Mouse (Mus musculus) A20 (cell line): Measurements from ENCODE around the gene Podxl.

Experiments used
- DNase-seq: peaks from one replicate; pipeline ENCODE4 v3.0.0-alpha.2; 2011; ENCODE audit warnings: low read depth, low spot score

Podxl gene

DNA sequence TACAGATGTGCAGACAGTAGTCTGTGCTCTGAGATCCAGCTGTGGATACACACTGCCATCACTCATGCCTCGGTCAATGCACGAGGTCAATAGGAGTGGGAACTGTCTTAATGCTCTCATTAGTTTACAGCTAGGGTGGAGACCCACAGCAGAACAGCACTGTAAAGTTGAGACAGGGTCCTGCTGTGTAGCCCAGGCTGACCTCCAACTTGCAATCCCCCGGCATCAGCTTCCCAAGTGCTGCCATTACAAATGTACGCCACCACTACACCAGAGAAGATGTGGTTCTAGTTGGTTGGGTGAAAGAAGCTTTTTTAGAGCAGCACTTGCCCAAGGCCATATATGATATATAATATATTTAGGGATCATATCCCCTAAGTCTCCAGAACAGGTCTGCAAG is 40.1 kb downstream of the Podxl start:
- DNase-seq: no peak

DNA sequence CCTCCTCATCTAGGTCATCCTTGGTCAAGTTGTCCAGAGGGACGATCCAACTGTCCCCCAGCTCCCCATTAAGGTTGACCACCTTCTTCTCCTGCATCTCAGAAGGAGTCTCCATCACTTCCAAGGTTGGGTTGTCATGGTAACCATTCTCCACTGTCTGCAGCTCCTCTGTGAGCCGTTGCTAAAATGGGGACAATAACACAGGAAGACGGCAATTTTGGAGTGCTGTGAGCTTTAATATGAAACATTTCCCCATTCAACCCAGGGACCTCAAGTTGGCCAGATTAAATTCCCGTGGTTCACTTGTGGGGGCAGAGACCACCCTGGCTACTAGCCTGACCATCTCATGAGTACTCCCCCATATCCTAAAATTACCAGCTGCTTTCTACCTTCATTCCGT is 40.7 kb downstream of the Podxl start:
- no peak for DNase-seq

- no peak for DNase-seq
Measured at GRCm38 (mm10) chr6:31522478-31522877, 41.3 kb downstream of the Podxl start.

DNA sequence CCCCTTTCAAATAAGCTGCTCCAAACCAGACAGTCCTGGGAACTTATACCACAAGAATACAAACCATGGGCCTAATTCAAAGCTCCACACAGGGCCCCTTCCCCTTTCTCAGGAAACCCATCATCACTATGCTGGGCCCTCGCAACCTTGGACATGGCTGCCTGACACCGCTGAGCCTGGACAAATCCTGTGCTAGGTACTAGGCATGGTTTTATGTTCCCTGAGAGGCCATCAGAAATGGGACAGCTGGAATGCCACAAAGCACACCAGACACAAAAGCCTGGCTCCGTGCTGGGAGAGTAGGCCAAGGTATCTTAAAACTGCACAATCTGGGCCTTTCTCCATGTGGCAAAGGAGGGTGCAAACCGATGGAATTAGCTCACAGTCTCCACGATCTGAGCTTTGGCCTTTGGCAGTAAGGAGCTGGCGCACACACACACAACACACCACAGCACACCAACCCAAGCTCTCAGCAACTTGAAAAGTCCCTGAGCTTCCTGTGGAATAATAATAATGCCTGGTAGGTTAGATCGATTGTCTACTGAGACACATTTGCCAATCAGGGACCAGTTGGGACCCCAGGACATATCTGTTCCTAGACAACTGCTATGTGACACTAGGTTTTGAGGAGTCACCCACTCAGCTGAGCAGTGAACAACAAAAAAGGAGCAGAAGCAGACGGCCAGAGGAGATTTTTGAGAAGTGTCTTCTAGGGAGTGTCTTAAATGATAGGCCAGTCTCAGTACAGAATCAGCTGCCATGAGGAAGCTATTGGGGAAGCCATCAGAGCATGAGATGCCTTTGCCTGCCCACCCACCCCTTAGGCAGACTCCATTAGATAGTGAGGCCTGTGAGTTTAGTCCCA is 42.1 kb downstream of the Podxl start:
- DNase-seq: no peak

GRCm38 (mm10) chr6:31520486-31521215 is 43.1 kb downstream of the Podxl start:
- peak; percentile 31 for DNase-seq

DNA sequence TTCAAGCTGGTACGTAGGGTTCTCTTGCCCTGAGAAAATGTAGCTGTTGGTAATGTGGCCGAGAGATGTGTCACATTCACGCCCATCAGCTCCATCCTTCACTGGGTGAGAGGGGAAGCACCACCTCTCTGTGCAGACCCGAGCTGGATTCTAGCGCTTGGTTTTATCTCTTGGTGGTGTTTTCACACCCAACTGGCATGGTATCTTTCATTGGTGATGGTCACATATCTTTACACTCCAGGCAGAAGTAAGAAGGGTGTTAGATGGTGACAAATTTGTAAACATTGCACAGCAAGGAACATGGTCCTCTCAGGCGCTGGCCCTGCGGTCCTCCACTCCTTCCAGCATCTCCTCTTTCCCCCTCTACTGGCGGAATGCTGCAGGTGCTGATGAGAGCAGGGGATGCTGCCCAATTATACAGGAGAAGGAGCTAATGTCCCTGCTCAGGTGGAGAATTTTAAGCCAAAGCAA is 44.7 kb downstream of the Podxl start:
- no peak for DNase-seq

- DNase-seq: no peak
Measured at GRCm38 (mm10) chr6:31518338-31518698, 45.5 kb downstream of the Podxl start.

- no peak for DNase-seq
Measured at GRCm38 (mm10) chr6:31517681-31518337, 46.0 kb downstream of the Podxl start.

DNA sequence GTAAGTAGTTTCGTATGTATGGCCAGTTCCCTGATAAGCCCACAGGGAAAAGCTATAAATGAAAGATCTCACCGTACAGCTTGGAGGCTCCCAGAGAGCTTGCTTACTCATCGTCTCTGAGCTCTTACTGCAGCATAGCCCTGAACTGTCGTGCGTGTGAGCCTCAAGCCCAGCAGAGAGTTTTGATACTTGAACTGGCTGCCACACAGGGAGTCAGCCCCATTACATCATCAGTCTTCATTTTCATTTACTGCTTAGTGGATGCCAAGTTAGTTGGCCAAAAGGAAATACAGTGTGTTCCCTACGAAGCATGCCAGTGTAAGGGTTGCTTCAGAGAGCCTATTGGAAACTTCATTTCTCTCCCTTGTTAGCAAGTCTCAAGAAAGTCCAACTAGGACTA is 50.1 kb downstream of the Podxl start:
- no peak for DNase-seq

- DNase-seq: peak; percentile 35
Measured at GRCm38 (mm10) chr6:31502614-31503013, 61.2 kb downstream of the Podxl start.

DNA sequence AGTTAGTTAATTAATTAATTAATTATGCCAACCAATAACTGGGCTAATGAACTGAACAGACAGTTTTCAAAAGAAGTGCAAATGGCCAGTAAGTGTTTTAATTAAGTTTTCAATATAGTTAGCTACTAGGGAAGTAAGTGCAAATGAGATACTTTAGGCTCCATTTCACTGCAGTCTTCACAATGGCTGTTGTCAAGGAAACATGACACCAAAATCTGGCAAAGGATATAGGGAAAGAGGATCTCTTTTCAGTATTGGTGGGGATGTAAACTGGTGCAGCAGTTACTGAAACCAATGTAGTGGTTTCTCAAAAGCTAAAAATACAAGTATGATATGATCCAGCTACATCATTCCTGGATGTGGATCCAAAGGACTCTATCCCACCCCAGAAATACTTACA is 63.1 kb downstream of the Podxl start:
- no peak for DNase-seq

- no peak for DNase-seq
Measured at GRCm38 (mm10) chr6:31500260-31500659, 63.5 kb downstream of the Podxl start.

DNA sequence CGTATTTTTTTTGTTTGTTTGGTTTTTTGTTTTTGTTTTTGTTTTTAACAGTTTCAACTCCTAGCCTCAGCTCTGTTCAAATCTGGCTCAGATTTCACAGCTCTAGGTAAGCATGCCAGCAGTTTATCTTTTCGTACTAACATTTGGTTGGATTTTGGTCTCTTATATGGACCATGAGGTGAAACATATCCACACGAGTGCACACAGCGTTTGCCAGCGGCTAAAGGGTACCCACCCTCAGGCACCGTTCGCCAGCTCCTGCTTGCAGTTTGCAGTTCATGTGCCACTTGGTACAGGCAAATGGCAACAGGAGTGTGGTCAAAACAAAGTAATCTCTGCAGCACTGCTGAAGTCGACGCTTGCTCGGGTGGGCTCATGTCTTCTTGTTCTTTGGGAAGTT is 63.9 kb downstream of the Podxl start:
- DNase-seq: no peak

DNA sequence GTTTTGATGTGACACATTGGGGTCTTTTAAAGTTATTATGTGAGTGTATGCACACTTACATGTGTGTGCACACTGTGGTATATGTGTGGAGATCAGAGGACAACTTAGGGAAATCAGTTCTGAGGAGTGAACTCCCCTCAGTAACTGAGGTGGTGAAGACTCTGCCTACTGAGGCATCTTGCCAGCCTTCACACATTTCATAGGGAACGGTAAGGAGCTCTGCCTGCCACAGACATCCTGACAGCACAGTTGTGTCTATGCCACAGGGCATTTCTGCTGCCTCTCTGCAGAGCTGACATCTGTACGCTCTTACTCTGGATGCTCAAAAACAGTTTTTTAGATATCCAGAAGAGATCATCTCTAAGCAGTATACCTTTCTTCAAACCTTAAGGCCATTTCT is 67.6 kb downstream of the Podxl start:
- DNase-seq: no peak

GRCm38 (mm10) chr6:31495122-31495731 is 68.6 kb downstream of the Podxl start:
- DNase-seq: peak; percentile 36

DNA sequence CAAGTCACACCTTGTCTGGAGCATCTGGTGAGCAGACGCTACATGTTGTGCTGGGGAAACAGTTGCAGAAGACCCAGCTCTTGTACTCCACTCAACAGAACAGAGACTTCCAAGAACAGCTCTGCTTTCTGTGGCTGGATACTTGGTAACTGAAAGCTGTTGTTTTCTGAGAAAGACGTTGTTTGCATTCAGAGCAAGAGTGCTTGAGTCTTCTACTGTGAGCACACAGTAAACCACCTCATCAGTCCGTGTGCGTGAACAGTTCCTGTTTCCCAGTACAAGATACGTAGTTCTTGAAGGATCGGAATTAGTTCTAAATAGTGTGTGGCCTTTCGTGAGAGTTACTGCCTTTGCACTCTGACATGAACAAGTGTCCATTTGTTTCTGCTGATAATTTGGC is 73.8 kb downstream of the Podxl start:
- no peak for DNase-seq

GRCm38 (mm10) chr6:31486601-31487000 is 77.2 kb downstream of the Podxl start:
- no peak for DNase-seq

- no peak for DNase-seq
Measured at GRCm38 (mm10) chr6:31480008-31480407, 83.8 kb downstream of the Podxl start.

GRCm38 (mm10) chr6:31478221-31478620 is 85.6 kb downstream of the Podxl start:
- no peak for DNase-seq
